Mouse (Mus musculus): ENCODE results near the gene Spred2. TPM values are rescaled to one million over a fixed set of nuclear protein-coding genes. Genes with fewer than 3 reads are reported as not detected.

Spred2 gene
- polyA plus RNA-seq, 1 experiment from 2014 or later = 6.9 TPM

DNA sequence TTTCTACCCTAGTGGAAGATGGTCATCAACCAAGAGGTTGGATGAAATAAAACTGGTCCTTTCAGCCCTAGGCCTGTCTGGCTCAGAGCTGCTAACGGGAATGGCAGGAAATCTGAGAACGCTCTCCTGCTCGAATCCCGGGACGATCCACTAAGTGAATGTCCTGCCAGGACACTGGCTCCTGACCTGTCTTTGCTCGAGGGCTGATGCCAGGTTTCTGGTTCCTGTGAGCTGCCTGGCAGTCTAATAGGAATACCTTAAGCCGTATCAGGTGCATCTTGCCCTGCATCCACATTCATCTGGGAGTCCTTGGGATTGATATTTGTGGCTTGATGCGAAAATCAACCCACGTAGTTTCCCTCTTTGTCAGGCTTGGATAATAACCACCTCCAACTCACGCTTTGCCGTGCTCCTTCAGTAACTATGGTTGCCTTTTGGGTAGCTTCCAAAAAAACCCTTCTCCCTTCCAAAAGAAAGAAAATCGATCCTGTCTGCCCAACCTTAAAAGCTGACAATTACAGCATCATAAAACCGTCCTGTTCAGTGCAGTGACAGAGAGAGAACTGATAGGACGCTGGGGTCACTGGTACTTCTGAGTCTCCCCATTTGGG, 110.3 kb downstream of the Spred2 start:
- H3K27ac ChIP-seq (replicated peaks) = no peak overlapping the region
- no peak overlapping the region for H3K4me2 ChIP-seq
- ATAC-seq (ENCODE audit: low FRiP score, low read depth) = no peak
- H3K36me3 ChIP-seq = no peaks in the 10 kb centered on the region
- 76% methylated on average over 14 of the region's 14 CpGs for WGBS
- H3K9me3 ChIP-seq = no peaks in the 10 kb centered on the region
- H3K27me3 ChIP-seq = no peaks in the 10 kb centered on the region
- H3K4me3 ChIP-seq = no peak overlapping the region
- peaks cover 11% of the 10 kb centered on the region; the same call in 1 of the 2 replicates for H3K4me1 ChIP-seq (replicated peaks)
- no peak overlapping the region for H3K9ac ChIP-seq

DNA sequence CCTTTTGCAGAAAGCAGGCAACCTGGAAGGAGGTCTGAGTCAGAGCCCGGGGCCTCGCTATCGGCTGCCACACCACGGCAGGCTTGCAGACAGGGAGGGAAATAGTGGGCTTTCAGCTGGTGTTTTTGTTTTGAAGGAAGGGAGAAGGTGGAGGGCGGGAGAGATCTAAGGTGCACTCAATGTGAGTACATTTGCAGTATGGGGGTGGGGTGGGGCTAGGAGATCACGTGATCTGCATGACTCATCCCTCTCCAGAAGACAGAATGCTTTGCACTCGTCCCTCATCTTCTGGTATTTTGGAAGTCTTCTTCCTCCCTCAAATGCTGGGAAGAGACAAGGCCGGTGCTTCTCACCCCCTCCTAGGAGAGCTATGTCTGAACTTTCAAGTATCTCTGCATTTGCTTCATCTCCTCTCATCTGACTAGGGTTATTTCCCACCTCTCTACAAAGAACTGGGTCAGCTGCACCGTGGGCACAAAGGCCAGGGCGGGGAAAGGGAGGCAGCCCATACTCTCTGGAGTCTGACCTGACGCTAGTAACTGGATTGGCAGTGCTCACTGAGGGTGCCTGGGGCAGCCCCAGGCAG, 111.3 kb downstream of the Spred2 start:
- Histone ChIP-seq H3K4me1 (replicated peaks) (peaks cover 11% of the 10 kb centered on the region; the same call in 1 of the 2 replicates), H3K4me3 (no peak overlapping the region), H3K36me3 (no peaks in the 10 kb centered on the region), H3K27ac (replicated peaks) (no peak overlapping the region), H3K9me3 (no peaks in the 10 kb centered on the region), H3K9ac (no peak overlapping the region), H3K4me2 (no peak overlapping the region), H3K27me3 (no peaks in the 10 kb centered on the region)
- 62% methylated on average over 11 of the region's 11 CpGs for WGBS
- ATAC-seq (ENCODE audit: low FRiP score, low read depth) = no peak

DNA sequence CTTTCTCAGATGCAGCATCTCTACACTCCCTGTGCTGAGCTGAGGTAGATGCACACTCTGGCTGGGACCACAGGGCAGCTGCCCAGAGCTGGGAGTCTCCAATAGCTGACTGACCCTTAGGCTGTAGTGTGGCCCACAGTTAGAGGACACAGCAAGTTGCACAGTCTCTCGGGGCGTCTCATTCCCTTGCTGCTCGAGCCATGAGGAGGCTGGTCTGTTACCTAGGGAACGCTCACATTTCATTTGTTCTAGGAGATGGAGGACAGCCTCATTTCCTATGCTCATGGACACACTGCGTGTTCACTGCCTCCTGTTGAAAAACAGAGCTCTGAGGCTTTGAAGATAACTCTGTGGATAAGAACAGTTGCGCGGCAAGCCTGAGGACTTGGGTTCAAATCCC, 111.8 kb downstream of the Spred2 start:
- no peak overlapping the region for H3K9ac ChIP-seq
- no peaks in the 10 kb centered on the region for H3K27me3 ChIP-seq
- no peak overlapping the region for H3K27ac ChIP-seq (replicated peaks)
- H3K4me3 ChIP-seq = no peak overlapping the region
- no peaks in the 10 kb centered on the region for H3K9me3 ChIP-seq
- H3K4me1 ChIP-seq (replicated peaks) = peaks cover 11% of the 10 kb centered on the region; the same call in 1 of the 2 replicates
- 55% methylated on average over 7 of the region's 7 CpGs for WGBS
- ATAC-seq (ENCODE audit: low FRiP score, low read depth) = no peak
- no peak overlapping the region for H3K4me2 ChIP-seq
- no peaks in the 10 kb centered on the region for H3K36me3 ChIP-seq

DNA sequence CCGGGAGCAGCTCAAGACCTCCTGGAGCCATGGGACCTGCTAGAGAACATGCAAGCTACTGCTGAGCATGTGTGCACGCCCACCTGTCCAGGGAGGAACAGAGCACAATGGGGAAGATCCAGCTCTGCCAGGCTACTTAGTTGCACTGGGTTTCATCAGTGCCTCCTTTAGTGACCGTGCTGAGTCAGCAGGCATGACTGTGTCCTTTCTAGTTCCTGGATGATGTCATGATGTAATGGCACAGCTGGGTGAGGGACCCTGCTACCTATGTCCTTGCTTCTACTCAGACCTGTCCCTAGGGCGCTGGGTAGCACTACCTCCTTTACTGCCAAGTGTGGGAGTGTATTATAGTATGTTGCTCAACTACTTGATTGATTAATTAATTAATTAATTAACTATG, 113.6 kb downstream of the Spred2 start:
- Histone ChIP-seq H3K4me3 (no peak overlapping the region), H3K9ac (no peak overlapping the region), H3K27ac (replicated peaks) (no peak overlapping the region), H3K9me3 (no peaks in the 10 kb centered on the region), H3K4me1 (replicated peaks) (peaks cover 16% of the 10 kb centered on the region), H3K27me3 (no peaks in the 10 kb centered on the region), H3K4me2 (no peak overlapping the region), H3K36me3 (no peaks in the 10 kb centered on the region)
- ATAC-seq (ENCODE audit: low FRiP score, low read depth) = 0 out of 2 replicates have a peak, but pooled peaks have one; percentile 24
- 93% methylated on average over 4 of the region's 4 CpGs for WGBS

DNA sequence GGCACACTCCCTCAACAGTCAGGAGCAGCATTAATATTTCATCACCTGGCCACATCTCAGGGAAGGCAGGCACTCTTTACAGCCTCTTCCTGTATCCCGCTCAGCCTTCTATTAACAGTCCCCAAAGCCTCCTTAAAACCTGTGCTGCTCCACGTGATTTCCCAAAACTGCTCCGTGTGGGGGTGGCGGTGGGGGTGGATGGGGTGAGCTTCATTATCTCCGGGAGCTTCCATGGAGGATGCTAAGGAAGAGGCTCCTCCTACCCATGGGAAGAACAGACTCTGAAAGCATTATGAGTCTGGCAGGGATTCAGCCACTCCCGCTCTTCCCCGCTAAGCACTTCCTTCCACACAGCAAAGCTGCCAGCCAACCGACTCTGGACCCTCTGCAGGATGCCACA, 114.5 kb downstream of the Spred2 start:
- Histone ChIP-seq H3K4me1 (replicated peaks) (peaks cover 16% of the 10 kb centered on the region), H3K9me3 (no peaks in the 10 kb centered on the region), H3K9ac (no peak overlapping the region)

DNA sequence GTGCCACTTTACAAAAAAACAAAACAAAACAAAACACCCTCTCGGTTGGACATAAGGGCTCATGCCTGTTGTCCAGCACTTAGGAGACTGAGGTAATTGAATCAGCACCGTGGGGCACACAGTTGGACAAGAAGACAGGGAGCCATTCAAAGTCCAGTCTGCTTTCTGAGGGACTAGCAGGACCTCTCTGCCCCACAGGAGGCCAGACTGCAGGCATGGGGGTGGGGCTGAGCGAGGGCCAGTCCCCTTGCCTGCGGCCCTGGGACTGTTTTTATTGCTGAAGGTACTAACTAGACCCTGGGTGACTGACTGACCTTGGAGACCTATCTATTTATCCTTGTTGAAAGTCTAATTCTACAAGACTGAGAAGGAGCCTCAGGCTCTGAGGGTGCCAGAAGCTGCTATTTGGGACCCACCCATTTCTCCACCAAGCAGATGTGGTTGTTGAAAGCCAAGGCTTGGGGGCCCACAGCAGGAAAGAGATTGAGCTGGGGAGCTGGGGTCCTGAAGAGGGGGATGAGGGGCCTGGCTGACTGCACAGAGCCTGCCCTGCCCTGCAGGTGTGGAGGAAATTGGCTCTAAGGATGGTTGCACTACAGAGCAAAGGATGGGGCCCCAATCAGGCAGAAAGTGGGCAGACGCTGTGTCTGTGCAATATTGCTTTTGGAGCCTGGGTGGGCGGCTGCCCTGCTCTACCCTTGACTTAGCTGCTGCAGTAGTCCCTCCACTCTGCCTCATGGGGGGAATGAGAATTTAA, 117.2 kb downstream of the Spred2 start:
- H3K4me1 ChIP-seq (replicated peaks) = peaks cover 16% of the 10 kb centered on the region
- no peak overlapping the region for H3K4me3 ChIP-seq
- no peak for ATAC-seq (ENCODE audit: low FRiP score, low read depth)
- H3K9ac ChIP-seq = no peak overlapping the region
- no peaks in the 10 kb centered on the region for H3K27me3 ChIP-seq
- H3K36me3 ChIP-seq = no peaks in the 10 kb centered on the region
- no peaks in the 10 kb centered on the region for H3K9me3 ChIP-seq
- no peak overlapping the region for H3K27ac ChIP-seq (replicated peaks)
- 20% methylated on average over 6 of the region's 6 CpGs for WGBS
- H3K4me2 ChIP-seq = no peak overlapping the region

More for the DNA sequence above, 114.5 kb downstream of the Spred2 start:
- Histone ChIP-seq H3K4me3 (0 out of 2 replicates have a peak overlapping the region, but pooled peaks have one; percentile 15), H3K36me3 (no peaks in the 10 kb centered on the region), H3K4me2 (peak overlapping the region; percentile 46), H3K27ac (replicated peaks) (no peak overlapping the region), H3K27me3 (no peaks in the 10 kb centered on the region)
- peak; percentile 61; the same call in 1 of the 2 replicates for ATAC-seq (ENCODE audit: low FRiP score, low read depth)
- WGBS = 22% methylated on average over 8 of the region's 8 CpGs

DNA sequence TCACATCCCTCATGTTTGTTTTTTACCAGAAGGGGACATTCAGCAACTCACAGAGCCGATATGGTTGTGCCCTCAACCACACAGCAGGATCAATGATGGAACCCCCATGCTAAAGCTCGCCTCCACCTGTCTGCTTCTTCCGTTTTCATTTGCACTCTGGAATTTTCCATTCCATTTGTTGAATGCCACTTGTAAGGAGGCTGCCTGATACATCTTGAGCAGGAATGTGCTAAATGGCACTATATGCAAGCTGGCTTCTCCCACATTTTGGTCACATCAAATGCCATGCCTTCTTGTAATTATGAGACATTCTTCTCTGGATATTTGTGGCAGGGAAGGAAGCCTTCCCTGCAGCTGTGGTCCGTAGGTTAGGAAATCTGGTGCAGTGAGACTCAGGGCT, 117.9 kb downstream of the Spred2 start:
- no peak overlapping the region for H3K9ac ChIP-seq
- no peaks in the 10 kb centered on the region for H3K36me3 ChIP-seq
- no peak overlapping the region for H3K4me3 ChIP-seq
- H3K9me3 ChIP-seq = no peaks in the 10 kb centered on the region
- peaks cover 16% of the 10 kb centered on the region for H3K4me1 ChIP-seq (replicated peaks)
- H3K27me3 ChIP-seq = no peaks in the 10 kb centered on the region
- H3K4me2 ChIP-seq = no peak overlapping the region
- WGBS = 70% methylated on average over 4 of the region's 4 CpGs
- no peak overlapping the region for H3K27ac ChIP-seq (replicated peaks)
- ATAC-seq (ENCODE audit: low FRiP score, low read depth) = no peak

DNA sequence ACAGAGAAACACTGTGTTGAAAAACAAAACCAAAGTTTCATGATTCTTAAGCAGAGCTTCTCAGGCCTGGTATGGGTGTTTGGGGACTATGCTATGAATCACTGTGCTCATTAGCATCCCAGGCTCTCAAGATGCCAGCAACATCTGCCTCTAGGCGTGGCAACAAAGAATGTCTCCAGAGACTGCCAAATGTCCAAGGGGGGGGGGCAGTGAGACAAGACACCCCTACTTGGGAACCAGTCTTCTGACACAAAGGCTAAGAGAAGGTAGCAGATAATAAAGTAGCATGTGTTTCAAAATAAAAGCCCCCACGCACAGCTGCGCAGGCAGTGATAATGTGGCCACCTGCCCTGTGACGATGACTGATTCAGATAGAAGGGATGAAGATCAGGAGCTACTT, 119.1 kb downstream of the Spred2 start:
- H3K36me3 ChIP-seq = no peaks in the 10 kb centered on the region
- H3K9me3 ChIP-seq = no peaks in the 10 kb centered on the region
- no peak overlapping the region for H3K4me3 ChIP-seq
- no peak for ATAC-seq (ENCODE audit: low FRiP score, low read depth)
- no peak overlapping the region for H3K4me2 ChIP-seq
- H3K27ac ChIP-seq (replicated peaks) = no peak overlapping the region
- no peak overlapping the region for H3K9ac ChIP-seq
- no peaks in the 10 kb centered on the region for H3K27me3 ChIP-seq
- peaks cover 15% of the 10 kb centered on the region for H3K4me1 ChIP-seq (replicated peaks)
- 64% methylated on average over 4 of the region's 4 CpGs for WGBS

DNA sequence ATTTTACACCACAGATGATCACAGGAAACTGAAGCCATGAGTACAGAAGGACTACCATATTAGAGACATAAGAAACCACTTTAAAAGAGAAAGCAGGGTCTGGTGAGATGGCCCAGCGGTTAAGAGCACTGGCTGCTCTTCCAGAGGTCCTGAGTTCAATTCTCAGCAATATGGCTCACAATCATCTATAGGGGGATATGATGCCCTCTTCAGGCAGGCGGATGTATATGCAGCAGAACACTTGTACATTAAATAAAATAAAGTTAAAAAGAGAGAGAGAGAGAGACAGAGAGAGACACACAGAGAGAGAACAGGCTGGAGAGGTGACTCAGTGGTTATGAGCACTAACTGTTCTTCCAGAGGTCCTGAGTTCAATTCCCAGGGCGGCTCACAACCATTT, 121.4 kb downstream of the Spred2 start:
- Histone ChIP-seq H3K4me2 (no peak overlapping the region), H3K36me3 (no peaks in the 10 kb centered on the region), H3K9ac (no peak overlapping the region), H3K4me1 (replicated peaks) (peaks cover 5% of the 10 kb centered on the region; the same call in 1 of the 2 replicates), H3K9me3 (no peaks in the 10 kb centered on the region), H3K27me3 (no peaks in the 10 kb centered on the region), H3K27ac (replicated peaks) (no peak overlapping the region), H3K4me3 (no peak overlapping the region)
- ATAC-seq (ENCODE audit: low FRiP score, low read depth) = no peak
- WGBS = 65% methylated on average over 3 of the region's 3 CpGs

DNA sequence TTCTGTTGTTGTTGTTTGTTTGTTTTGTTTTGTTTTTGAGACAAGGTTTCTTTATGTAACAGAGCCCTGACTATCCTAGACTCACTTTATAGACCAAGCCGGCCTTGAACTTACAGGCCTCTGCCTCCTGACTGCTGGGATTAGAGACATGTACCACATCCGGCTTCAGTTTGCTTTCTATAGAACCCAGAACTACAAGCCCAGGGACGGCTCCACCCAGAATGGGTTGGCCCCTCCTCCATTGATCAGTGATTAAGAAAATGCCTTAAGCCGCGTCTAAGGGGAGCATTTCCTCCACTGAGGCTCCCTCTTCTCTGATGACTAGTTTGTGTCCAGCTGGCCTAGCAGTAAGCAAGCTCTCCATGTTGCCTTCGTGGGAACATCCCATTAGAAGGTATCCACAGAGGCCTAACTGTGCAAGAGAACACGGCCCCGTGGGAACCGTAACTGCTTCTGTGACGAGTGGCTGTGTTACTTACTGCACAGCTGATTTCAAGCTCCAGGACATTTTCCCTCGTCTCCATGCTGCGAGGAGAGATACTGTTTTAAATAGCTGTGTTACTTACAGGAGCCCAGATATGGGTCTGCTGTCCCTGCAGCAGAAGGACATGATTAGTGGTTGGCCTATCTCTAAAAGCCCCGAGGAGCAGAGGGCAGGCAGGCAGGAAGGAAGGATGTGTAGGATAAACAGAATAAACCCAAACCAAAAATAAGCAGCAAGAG, 128.8 kb downstream of the Spred2 start:
- ATAC-seq (ENCODE audit: low FRiP score, low read depth) = no peak
- 55% methylated on average over 13 of the region's 13 CpGs for WGBS
- H3K27ac ChIP-seq (replicated peaks) = no peak overlapping the region; the same call in 1 of the 2 replicates

DNA sequence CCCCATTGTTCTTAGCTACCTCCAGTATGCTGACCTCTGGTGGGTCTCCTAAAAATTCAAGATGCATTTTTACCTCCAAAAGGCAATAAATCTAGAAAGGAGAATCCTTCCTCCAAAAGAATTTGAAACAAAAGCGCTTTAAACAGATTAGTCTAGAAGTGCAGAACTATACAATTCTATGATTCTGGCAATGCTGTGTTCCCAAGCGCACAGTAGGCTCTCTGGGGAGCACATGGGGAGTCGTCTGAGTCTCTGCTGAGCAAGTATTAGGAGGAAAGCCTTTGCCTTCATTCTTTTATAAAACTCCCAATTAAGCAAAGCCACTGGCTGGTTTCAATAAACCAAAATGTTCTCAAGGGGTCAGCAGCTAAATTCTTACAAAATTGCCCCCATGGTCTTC, 129.8 kb downstream of the Spred2 start:
- Histone ChIP-seq H3K36me3 (peaks cover 23% of the 10 kb centered on the region), H3K27ac (replicated peaks) (no peak overlapping the region), H3K9ac (no peak overlapping the region), H3K27me3 (no peaks in the 10 kb centered on the region), H3K4me2 (no peak overlapping the region), H3K4me3 (no peak overlapping the region), H3K4me1 (replicated peaks) (no peaks in the 10 kb centered on the region), H3K9me3 (no peaks in the 10 kb centered on the region)
- 76% methylated on average over 3 of the region's 3 CpGs for WGBS
- ATAC-seq (ENCODE audit: low FRiP score, low read depth) = no peak

More for the DNA sequence above, 128.8 kb downstream of the Spred2 start:
- Histone ChIP-seq H3K4me3 (no peak overlapping the region), H3K9ac (no peak overlapping the region), H3K9me3 (no peaks in the 10 kb centered on the region), H3K27me3 (no peaks in the 10 kb centered on the region), H3K4me2 (no peak overlapping the region), H3K4me1 (replicated peaks) (no peaks in the 10 kb centered on the region), H3K36me3 (peaks cover 20% of the 10 kb centered on the region)

DNA sequence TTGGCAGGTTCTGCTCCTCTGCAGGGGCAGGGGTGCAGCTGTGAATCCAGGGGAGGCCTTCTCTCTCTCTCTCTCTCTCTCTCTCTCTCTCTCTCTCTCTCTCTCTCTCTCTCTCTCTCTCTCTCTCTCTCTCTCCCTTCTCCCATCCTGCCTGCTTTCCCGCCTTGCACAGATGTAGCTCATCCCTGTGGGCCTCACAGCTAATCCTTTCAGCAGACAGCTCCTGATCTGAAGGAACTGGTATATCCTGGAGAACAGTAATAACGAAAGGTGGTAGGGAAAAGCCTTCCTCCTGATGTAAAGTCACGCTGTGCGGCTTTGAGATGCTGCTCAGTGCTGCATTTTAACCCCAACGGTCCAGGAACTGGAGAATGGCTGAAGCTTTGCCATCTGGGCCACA, 130.4 kb downstream of the Spred2 start:
- 39% methylated on average over 5 of the region's 5 CpGs for WGBS
- Histone ChIP-seq H3K4me1 (replicated peaks) (no peaks in the 10 kb centered on the region), H3K9me3 (no peaks in the 10 kb centered on the region), H3K27me3 (no peaks in the 10 kb centered on the region), H3K36me3 (peaks cover 28% of the 10 kb centered on the region), H3K27ac (replicated peaks) (peak overlapping the region; percentile 34; the same call in 1 of the 2 replicates), H3K4me3 (no peak overlapping the region), H3K4me2 (no peak overlapping the region), H3K9ac (no peak overlapping the region)
- ATAC-seq (ENCODE audit: low FRiP score, low read depth) = 0 out of 2 replicates have a peak, but pooled peaks have one; percentile 28

Measured in hindbrain, embryonic 15.5 days (tissue).